Mouse (Mus musculus): ENCODE data around the gene 4930558K02Rik. TPM values are rescaled to one million over a fixed set of nuclear protein-coding genes. Genes with fewer than 3 reads are reported as not detected.

4930558K02Rik gene
- total and polyA plus RNA-seq, 3 experiments: not detected

DNA sequence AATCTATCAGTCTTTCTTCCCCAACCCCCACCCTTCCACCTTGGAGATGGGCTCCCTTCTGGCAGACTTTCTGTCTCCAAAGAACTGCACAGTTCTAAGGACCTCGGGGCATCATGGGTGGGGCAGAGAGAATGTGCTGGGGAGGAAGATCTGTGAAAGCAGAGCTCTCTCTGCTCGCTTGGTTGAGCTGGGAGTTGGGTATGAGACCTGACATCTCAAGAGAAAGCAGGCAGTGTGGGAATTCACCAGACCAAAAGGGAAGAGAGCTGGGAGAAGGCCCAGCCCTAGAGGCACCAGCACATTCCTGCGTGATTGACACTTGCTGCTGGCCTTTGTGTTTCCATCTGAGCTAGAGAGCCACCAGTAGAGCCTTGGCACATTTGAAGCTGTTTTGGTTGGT lies 63.4 kb downstream of the 4930558K02Rik start:
- H3K9me3 ChIP-seq (replicated peaks; ENCODE audit: low read length): no peaks in the 10 kb centered on the region
- H3K4me1 ChIP-seq (ENCODE audit: control insufficient read depth in 1 of 2, insufficient read depth in 2 of 2): peaks cover 31 to 94% of the 10 kb centered on the region in 2 experiments
- dilution Hi-C loops (cut with MboI; ENCODE audit: extremely low pct_ligation_motif_present, extremely low pct_unique_long_range_greater_than_20kb, low sequenced_read_pairs) (no loop called here), in situ Hi-C loops (cut with MboI; ENCODE audit: low pct_ligation_motif_present, low pct_unique_long_range_greater_than_20kb, low sequenced_read_pairs) (loop anchor here (5.0 kb wide), 1 partner anchor 41 kb away; no protein-coding TSS in a partner anchor)
- no peak overlapping the region for H3K27ac ChIP-seq (ENCODE audit: insufficient read depth, low read depth)
- H3K4me2 ChIP-seq (ENCODE audit: insufficient read depth, low read depth, poor library complexity, severe bottlenecking): no peak overlapping the region
- no peaks in the 10 kb centered on the region for H3K36me3 ChIP-seq (replicated peaks in 1 of 2; ENCODE audit: control insufficient read depth in 1 of 2, insufficient read depth in 1 of 2, low read length in 1 of 2)
- TF ChIP-seq ETS1 (conservative IDR thresholded peaks at IDR 0.05; ENCODE audit: low read depth, low read length) (no peak), USF1 (IDR thresholded peaks at IDR 0.05; ENCODE audit: low read depth, low read length) (no peak), POLR2AphosphoS2 (IDR thresholded peaks at IDR 0.05; ENCODE audit: low read depth, low read length) (no peak), RCOR1 (conservative IDR thresholded peaks at IDR 0.05; ENCODE audit: low read depth, low read length) (no peak), MAFK (IDR thresholded peaks at IDR 0.05; ENCODE audit: insufficient replicate concordance, low read length) (no peak), CTCF (conservative IDR thresholded peaks at IDR 0.05 in 1 of 2, IDR thresholded peaks at IDR 0.05 in 1 of 2; ENCODE audit: low read depth in 2 of 2, low read length in 2 of 2) (no peak), NELFE (IDR thresholded peaks at IDR 0.05; ENCODE audit: low read depth, low read length) (no peak), POLR2A (IDR thresholded peaks at IDR 0.05; ENCODE audit: low read depth, low read length) (no peak), MEF2A (IDR thresholded peaks at IDR 0.05; ENCODE audit: borderline replicate concordance, low read depth, low read length) (no peak), GABPA (IDR thresholded peaks at IDR 0.05; ENCODE audit: insufficient replicate concordance, low read depth, low read length) (no peak), IRF4 (IDR thresholded peaks at IDR 0.05; ENCODE audit: low read depth, low read length) (no peak), ZKSCAN1 (IDR thresholded peaks at IDR 0.05; ENCODE audit: borderline replicate concordance, low read depth, low read length) (no peak), UBTF (IDR thresholded peaks at IDR 0.05; ENCODE audit: low read depth, low read length) (no peak), MAX (IDR thresholded peaks at IDR 0.05; ENCODE audit: low read length) (no peak), JUND (conservative IDR thresholded peaks at IDR 0.05; ENCODE audit: low read depth, low read length) (no peak), KAT2A (IDR thresholded peaks at IDR 0.05; ENCODE audit: insufficient replicate concordance, low read length) (no peak), HCFC1 (IDR thresholded peaks at IDR 0.05; ENCODE audit: low read depth, low read length) (no peak), RAD21 (IDR thresholded peaks at IDR 0.05; ENCODE audit: low read depth, low read length) (no peak)
- H3K79me2 ChIP-seq (replicated peaks; ENCODE audit: control insufficient read depth, extremely low read depth, insufficient read depth, poor library complexity, severe bottlenecking): no peaks in the 10 kb centered on the region
- no peak overlapping the region for H3K9ac ChIP-seq (ENCODE audit: insufficient read depth, low read depth)
- DNase-seq (ENCODE audit: extremely low read depth): no peak
- no peaks in the 10 kb centered on the region for H3K27me3 ChIP-seq (replicated peaks)
- H3K4me3 ChIP-seq (replicated peaks in 1 of 3; ENCODE audit: low read depth in 2 of 3, low read length in 2 of 3, poor library complexity in 1 of 3): no peak overlapping the region

DNA sequence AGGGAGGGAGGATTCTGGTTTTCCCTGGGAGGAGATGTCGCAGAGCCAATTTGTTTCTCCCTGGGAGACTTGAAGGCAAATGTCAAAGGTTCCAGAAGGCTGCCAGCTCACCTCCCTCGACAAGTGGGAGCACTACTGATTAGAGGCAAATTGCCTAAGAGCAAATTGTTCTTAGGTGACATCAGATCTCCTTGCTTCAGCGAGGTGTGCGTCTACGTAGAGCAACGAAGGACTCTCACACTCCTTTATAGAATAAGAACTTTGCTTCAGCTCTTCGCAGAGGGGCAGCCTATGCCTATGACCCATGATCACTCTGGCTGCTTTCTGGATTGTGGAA lies 65.8 kb downstream of the 4930558K02Rik start:
- no peak for TF ChIP-seq POLR2AphosphoS2 (IDR thresholded peaks at IDR 0.05; ENCODE audit: low read depth, low read length)
- no peak for TF ChIP-seq HCFC1 (IDR thresholded peaks at IDR 0.05; ENCODE audit: low read depth, low read length)
- TF ChIP-seq E2F4 (IDR thresholded peaks at IDR 0.05; ENCODE audit: insufficient replicate concordance, low read depth, low read length): no peak
- TF ChIP-seq MAFK (IDR thresholded peaks at IDR 0.05; ENCODE audit: insufficient replicate concordance, low read length): no peak
- TF ChIP-seq IRF4 (IDR thresholded peaks at IDR 0.05; ENCODE audit: low read depth, low read length): no peak
- TF ChIP-seq KAT2A (IDR thresholded peaks at IDR 0.05; ENCODE audit: insufficient replicate concordance, low read length): no peak
- no peak for TF ChIP-seq SMC3 (IDR thresholded peaks at IDR 0.05; ENCODE audit: low read depth, low read length)
- TF ChIP-seq SIN3A (IDR thresholded peaks at IDR 0.05; ENCODE audit: low read length): no peak
- TF ChIP-seq JUND (conservative IDR thresholded peaks at IDR 0.05; ENCODE audit: low read depth, low read length): no peak
- TF ChIP-seq ETS1 (conservative IDR thresholded peaks at IDR 0.05; ENCODE audit: low read depth, low read length): no peak
- TF ChIP-seq BHLHE40 (IDR thresholded peaks at IDR 0.05; ENCODE audit: low read depth, low read length): no peak
- no peak for TF ChIP-seq NRF1 (IDR thresholded peaks at IDR 0.05; ENCODE audit: low read depth, low read length)
- TF ChIP-seq ZC3H11A (IDR thresholded peaks at IDR 0.05; ENCODE audit: low read depth, low read length): no peak
- no peak for TF ChIP-seq JUN (IDR thresholded peaks at IDR 0.05; ENCODE audit: insufficient read depth, low read depth, low read length)
- TF ChIP-seq UBTF (IDR thresholded peaks at IDR 0.05; ENCODE audit: low read depth, low read length): no peak
- no peak overlapping the region for H3K4me2 ChIP-seq (ENCODE audit: insufficient read depth, low read depth, poor library complexity, severe bottlenecking)
- in situ Hi-C loops (cut with MboI; ENCODE audit: low pct_ligation_motif_present, low pct_unique_long_range_greater_than_20kb, low sequenced_read_pairs): no loop called here

More for the DNA sequence above, 65.8 kb downstream of the 4930558K02Rik start:
- Histone ChIP-seq H3K36me3 (replicated peaks in 1 of 2; ENCODE audit: control insufficient read depth in 1 of 2, insufficient read depth in 1 of 2, low read length in 1 of 2) (no peaks in the 10 kb centered on the region), H3K9ac (ENCODE audit: insufficient read depth, low read depth) (no peak overlapping the region), H3K4me1 (ENCODE audit: control insufficient read depth in 1 of 2, insufficient read depth in 2 of 2) (peaks cover 14 to 95% of the 10 kb centered on the region in 2 experiments), H3K4me3 (replicated peaks in 1 of 3; ENCODE audit: low read depth in 2 of 3, low read length in 2 of 3, poor library complexity in 1 of 3) (no peak overlapping the region), H3K27me3 (replicated peaks) (no peaks in the 10 kb centered on the region), H3K79me2 (replicated peaks; ENCODE audit: control insufficient read depth, extremely low read depth, insufficient read depth, poor library complexity, severe bottlenecking) (no peaks in the 10 kb centered on the region), H3K27ac (ENCODE audit: insufficient read depth, low read depth) (no peak overlapping the region), H3K9me3 (replicated peaks; ENCODE audit: low read length) (peaks cover 7% of the 10 kb centered on the region)
- no peak for DNase-seq (ENCODE audit: extremely low read depth)
- dilution Hi-C loops (cut with MboI; ENCODE audit: extremely low pct_ligation_motif_present, extremely low pct_unique_long_range_greater_than_20kb, low sequenced_read_pairs): no loop called here
